Mouse (Mus musculus) gastrocnemius, postnatal 10 days (tissue): Measurements from ENCODE around the gene Atf3. TPM values are rescaled to one million over a fixed set of nuclear protein-coding genes. Genes with fewer than 3 reads are reported as not detected.

Experiments
- DNase-seq: peaks from one replicate; pipeline ENCODE4 v3.0.0; 2021; ENCODE audit warnings: mixed read lengths
- long read RNA-seq, 2 experiments: library from polyadenylated mRNA; stranded (forward); transcript quantifications; one replicate each; pipeline ENCODE4 v2.0.0; 2021
- total RNA-seq, 2 experiments: library from RNA; stranded (reverse); gene quantifications; 2 replicates each; pipeline ENCODE4 v1.2.3; 2021

The Atf3 gene
- total RNA-seq: 10 to 100 TPM in 1 of 2 experiments, 1 to 10 TPM in 1; 5.0 to 13.4 TPM
- long read RNA-seq, experiment 1, transcript Atf3-203 (4 exons, 1,906 nt): minor isoform, 5 of 11 reads
- long read RNA-seq, experiment 1, transcript Atf3-201 (4 exons, 1,984 nt): major isoform, 6 of 11 reads
- long read RNA-seq, experiment 1, partial matches to known transcripts: 0 of 11 reads
- long read RNA-seq, experiment 1, other reads (novel, unspliced or antisense): 0 of 11 reads
- long read RNA-seq, experiment 2, partial matches to known transcripts: 0 of 5 reads
- long read RNA-seq, experiment 2, other reads (novel, unspliced or antisense): 2 of 5 reads

DNA sequence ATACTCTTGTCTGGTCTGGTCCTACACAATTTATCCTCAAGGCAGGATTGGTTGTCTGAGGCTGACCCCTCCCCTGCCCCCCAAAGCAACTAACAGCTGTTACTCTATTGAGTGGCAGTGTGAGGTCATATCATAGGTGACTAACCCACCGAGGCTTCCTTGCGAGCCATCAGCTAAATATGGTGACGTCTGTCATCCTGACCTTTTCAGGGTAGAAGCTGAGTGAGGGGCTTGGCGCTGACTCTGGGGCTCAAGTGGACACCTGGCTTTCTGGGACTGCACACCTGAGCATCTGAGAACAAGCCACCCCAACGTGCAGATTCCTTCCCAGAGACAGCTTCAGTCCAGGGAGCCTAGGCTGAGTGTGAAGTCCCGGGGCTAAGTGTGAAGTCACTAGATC lies at the start of gene Atf3:
Gene Atf3, minus strand, starts transcription at position 101 of the 400 bp plus-strand sequence.
- DNase-seq: no peak

DNA sequence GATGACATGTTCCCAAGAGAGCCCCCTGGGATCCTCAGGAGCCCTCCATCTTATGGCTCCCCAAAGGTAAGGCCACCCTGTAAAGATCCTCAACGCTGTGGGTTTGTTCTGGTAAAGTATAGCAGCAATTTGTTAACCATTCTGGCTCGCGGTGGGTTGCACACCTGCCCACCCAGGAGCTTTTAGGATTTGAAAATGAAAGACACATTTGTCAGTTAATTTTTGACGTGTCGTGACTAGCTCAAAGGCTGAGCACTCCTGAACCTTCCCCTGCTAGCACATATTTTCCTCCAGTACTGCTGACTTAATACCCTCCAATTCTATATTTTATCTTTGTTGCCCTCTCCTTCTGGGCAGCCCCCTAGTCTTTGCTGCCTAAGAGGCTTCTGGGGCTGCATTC lies 49.3 kb upstream of the Atf3 start:
- DNase-seq: no peak

DNA sequence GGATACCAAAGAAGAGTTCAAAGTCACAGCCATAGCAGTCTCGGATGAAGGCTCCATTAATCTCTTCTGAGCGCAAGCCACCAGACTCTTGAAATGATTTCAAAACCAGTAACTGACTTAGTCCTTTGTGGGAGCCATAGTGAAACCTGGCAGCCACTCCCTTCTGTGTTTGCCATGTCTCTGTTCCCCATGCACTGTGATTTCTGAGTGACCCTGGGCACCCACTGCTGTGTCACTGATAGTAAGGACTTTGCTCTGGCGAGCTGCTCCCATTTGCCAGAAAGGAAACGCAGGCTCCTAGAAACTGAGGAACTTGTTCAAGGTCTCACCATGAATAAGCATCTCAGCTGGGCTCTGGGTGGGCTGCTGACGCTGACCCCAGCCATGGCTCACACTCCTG lies 45.6 kb upstream of the Atf3 start:
- DNase-seq: no peak

DNA sequence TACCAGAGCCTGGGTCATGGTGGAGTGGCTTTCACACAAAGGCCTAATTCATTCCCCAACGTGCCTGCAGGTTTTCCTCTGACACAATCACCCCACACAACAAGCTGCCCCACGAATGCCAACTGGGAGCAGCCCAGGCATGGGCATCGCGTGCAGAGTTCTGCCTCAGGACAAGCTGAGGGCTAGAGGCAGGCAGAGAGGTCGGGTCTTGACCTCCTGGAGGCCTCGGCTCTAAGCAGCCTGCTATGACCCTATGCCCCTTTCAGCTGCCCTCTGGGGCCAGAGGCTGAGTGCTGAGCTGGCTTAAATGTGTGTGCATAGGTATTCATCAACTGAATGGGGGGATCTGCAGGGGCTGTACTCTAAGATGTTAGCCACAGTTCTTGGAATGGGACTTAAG lies 44.0 kb upstream of the Atf3 start:
- DNase-seq: no peak

DNA sequence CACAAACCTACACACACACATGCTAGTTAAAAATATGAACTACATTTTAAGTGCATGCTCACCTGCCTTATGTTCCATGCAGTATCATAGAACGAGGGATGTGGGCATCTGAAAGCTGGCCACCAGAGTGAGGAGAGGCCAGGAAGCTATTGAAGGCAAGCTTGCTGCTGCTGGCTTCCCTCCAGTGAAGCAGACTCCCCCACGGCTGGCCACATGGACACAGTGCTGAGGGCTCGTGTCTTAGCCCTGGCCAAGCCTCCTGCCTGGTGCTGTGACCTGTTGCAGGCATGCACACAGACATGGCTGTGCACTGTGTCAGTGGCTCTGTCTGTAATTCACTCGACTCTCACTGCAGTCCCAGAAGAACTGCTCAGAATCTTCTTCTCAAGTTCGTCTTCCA lies 41.8 kb upstream of the Atf3 start:
- no peak for DNase-seq

DNA sequence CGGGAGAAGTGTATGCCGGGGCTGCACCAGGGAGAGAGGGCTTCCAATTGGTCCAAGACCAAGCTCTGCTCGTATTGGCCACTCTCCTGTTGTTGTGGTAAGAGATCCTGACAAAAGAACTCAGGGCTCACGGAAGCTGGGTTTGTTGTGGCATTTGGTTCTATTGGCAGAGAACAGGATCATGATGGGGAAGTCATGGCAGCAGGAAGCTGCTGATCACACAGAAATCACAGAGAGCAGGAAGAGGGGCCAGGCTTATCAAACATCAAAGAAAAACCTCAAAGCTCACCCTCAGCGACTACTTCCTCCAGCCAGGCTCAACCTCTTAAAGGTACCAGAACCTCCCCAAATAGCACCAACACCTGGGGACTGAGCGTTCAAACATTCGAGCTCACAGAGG lies 41.3 kb upstream of the Atf3 start:
- DNase-seq: no peak

DNA sequence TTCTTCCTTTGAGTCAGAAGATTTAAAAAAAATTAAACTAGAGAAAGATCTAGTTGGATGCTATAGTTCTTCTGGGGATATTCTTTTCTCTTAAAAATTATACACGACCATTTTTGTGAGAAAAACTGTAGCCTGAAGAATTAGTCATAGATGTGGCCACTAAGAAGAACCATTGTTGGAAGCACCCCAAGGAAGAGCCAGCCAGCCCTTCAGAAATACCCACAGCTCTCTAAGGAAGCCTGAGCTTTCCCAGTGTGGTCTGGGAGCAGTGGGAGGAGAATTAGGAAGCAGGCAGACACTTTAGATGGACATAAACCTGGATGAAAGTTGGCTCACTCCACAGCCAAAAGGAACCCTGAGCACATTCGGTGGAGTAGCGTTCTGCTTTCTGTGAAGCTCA lies 40.7 kb upstream of the Atf3 start:
- no peak for DNase-seq

DNA sequence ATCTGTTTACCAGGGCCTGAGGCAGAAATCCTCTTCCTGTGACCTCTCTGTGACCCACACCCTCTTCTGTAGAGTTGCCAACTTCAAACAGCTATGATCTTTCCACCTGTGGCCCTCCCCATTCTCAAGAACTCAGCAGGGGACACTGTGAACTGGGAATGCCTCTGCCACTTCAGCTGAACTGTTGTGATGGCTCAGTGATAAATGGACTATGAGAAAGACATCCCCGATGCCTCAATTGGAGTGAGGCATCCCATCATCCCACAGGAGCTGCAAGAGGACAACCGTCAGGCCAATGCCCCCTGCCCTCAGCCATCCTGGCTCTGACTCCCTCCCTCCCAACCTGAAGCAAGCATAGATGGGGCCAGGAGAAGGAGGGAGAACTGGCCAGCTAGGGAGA lies 40.1 kb upstream of the Atf3 start:
- no peak for DNase-seq

DNA sequence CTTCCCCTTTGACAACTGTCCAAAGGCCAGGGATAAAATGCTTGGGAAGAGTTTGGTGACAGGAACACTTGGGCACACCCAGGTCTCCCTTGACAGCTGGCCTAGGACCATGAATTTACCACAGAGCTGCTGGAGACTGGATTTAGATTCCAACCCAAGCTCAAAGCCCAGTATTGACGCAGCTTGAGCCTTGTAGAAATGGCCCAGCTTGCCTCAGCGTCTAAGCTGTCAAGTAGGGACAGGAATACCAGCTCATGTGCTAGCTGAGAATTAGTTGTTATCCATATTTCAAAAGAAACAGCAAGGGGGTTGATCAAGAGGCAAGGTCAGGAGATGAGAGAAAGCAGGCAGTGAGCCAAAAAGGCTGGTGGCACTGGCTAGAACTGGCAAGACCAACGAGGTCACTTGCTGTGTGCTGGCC lies 39.5 kb upstream of the Atf3 start:
- DNase-seq: no peak

DNA sequence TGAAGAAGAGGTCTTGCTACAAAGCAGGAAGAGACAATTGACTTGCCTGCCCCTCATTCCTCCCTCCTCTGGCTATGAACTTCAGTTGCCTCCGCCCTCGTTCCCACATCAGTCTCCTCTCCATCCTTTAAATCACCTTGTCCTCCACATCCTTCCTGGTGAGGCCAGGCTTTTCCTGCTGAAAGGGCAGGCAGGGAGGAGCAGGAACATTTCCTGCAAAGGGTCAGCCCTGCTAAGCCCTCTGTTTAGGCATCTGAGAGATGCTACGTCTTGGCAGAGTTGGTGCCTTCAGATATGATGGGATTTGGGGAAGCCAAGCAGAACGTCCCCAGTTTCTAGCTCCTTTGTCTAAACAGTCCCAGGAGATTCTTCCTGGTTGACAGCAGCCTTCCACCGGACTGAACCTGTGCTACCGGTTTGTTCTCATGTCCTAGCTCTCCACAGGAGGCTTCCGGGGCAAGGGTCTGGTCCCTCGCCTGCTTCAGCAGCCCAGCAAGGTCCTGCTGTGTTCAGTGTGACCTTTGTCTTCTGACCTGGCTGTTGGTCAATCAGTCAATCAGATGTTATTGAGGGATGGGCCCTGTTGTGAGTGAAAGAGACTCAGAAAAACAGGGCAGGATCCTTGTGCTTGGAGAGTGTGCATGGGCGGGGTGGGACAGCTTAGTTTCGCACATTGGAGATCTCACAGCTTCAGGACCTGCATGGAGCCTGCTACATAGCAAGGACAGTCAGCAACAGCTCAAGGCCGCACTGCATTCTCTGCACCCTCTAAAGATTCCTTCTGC lies 38.9 kb upstream of the Atf3 start:
- DNase-seq: no peak

DNA sequence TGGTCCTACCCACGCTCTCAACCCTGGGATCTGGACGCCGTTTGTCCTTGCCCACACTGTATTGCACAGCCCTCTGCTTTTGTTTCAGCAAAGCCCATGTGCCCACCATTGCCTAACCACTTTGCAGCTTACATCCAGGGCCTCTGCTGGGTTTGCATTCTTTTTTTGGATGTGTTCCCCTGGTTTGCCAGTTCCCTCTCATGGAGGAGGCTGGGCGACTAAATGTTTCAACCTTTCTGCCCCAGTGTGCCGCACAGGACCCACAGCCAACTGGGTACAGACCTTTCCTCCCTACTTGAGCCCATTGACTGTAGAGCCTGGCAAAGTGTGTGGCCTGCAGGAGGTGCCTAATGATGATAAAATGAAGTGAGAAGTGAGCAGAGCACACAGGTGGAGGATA lies 38.3 kb upstream of the Atf3 start:
- no peak for DNase-seq

DNA sequence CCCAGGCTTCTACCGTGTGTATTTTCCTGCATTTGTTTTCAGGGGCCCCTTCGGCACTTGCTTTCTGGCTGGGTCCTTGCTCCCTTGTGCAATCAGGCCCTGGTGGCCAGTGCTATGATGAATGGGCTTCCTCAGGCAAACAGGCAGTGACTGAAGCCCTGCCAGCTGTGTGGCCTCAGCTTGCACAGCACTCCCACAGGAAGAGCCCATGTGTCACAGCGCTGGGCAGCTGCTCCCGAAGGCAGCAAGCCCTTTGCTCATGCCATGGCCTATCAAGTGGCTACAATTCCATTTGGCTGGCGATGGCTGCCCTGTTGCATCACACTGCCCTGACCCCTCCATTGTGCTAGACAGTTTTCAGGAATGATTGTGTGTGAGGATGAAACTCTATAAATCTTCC lies 36.6 kb upstream of the Atf3 start:
- DNase-seq: peak; percentile 36

DNA sequence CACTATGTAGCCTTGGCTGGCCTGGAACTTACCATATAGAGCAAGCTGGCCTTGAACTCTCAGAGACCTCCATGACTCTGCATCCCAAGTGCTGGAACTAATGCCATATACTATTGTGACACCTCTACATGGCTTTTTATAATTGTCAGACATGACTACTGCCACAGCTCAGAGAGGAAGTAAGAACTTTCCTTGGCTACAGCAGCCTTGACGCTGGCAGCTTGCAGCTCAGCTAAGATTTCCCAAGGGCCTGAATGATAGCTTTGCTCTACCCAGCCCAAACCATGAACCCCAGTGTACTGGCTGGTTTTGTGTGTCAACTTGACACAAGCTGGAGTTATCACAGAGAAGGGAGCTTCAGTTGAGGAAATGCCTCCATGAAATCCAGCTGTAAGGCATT lies 35.8 kb upstream of the Atf3 start:
- DNase-seq: no peak

DNA sequence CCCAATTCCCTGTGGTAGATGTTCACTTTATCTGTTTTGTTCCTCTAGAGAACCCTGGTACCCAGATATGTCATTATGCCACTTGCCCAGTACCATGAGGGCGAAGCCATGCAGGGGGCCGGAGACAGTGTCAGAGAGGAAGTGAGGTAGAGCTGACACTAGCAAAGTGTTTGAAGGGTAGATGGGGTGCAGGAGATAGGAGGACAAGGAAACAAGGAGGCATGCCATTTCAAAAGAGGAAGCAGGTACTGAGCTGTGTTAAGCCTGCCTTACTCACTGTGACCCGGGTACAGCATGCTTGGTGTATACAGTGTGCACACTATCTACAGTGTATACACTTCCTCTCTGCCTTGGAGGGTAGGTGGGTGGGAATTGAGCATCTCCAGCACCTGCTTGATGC lies 32.1 kb upstream of the Atf3 start:
- DNase-seq: no peak

DNA sequence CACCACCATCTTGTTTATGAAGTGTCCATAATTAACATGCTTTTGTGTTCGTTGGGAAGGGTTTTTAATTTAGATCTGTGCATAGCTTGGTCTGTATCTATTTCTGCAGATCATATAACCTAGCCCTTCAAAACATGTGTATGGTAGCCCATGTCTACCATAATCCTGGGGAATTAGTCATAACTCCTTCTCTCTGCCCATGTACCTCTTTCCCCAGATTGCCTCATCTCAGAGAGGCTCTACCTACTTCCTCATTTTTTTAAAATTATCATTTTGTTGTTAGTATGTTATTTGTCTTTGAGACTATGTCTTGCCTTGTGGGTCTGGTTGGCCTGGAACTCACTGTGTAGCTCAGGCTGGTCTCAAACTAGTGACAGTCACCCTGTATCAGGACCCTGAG lies 30.6 kb upstream of the Atf3 start:
- no peak for DNase-seq

DNA sequence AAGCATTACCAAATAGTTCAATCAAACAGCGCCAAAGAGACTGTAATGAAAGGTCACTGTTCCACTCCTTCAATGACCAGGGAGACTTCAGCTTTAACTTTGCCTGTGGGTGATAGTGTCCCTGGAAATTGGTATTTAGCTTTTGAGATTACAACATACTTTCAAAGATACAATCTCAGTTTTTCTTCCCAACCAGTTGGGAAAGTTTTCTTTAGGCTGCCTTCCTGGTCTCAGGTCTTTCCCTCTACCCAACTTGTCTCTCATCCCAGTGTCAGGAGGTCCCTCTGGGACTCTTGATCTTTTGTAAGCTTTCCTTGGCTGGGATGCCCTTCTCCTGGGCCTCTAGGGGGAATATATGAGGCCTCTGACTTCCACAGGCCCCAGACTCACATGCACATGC lies 29.7 kb upstream of the Atf3 start:
- DNase-seq: no peak

DNA sequence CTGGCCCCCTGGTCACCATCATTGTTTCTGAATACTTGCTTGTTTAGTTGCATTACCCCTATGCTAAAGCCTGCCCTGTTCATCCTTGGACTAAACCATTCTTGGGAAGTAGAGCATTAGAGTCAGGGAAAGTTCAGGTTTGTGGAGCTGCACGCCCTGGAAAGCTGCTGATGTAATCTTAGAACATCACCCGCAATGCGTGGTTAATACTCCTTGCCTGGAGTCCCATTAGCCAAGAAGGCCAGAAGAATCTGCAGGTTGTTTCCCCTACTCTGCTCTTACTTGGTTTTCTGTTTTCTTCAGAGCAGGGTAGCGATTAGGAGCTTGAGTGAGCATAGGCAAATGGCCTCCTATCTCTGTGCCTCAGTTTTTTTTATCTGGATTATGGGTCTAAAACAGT lies 26.0 kb upstream of the Atf3 start:
- DNase-seq: no peak

DNA sequence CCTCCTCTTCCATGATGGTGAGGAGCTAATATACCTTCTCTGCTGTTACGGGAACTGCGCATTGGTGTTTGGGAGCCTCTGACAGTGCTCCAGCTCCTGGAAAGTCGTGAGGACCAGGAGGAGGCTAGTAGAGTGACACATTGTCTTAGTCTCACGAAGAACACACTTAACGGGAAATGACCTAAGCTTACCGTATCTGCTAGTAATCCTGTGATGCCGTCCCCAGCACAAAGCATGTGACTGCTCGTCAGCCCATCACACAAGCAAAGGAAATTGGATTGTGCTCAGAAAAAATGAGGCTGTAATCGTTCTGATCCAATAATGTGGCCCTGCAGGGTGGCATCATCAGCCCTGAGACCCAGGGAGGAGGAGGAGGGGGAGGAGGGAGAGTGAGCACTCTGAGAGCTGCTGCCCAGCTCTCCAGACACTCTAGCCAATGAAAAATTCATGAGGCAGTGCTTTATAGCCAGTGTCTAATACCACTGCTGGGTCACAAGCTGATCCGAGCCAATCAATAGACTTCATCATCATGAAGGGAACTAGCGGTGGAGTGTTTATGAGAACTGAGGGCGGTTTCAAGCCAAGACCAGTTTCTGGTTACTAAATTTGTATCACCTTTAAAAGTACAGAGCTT lies 24.3 kb upstream of the Atf3 start:
- DNase-seq: no peak

DNA sequence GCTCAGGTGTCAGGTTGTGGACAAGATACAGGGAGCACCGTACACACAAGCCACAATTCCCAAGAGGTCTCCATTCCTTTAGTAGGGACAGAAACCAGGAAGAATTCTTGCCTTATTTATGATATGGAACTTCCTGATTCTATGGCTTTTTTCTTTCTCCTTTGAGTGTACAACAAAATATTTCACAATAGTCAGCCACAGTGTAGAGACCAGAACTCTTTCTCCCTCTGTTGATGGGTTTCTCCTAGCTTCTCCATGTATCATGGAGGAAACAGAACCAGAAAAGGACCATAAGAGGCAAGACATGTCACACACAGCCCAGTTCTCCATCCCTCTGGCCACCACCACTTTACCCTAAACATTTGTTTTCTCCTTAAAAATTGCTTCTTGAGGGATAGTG lies 23.7 kb upstream of the Atf3 start:
- no peak for DNase-seq

DNA sequence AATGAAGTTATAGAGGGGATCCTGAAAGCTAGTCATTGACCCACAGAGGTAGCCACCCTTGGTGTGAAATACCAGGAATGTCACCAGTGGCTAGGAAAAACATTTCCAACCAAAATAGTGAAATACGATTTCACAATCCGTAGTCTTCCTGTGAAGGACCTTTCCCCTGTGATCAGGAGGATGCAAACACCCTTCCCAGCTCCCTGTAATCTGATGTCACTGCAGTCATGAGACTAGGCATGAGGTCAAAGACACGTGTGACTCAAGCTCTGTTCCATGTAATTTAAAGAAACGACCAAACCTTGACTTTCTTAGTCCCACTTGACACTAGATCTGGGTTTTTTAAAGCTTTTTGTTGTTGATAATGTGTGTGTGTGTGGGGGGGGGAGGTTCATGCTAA lies 21.8 kb upstream of the Atf3 start:
- no peak for DNase-seq

DNA sequence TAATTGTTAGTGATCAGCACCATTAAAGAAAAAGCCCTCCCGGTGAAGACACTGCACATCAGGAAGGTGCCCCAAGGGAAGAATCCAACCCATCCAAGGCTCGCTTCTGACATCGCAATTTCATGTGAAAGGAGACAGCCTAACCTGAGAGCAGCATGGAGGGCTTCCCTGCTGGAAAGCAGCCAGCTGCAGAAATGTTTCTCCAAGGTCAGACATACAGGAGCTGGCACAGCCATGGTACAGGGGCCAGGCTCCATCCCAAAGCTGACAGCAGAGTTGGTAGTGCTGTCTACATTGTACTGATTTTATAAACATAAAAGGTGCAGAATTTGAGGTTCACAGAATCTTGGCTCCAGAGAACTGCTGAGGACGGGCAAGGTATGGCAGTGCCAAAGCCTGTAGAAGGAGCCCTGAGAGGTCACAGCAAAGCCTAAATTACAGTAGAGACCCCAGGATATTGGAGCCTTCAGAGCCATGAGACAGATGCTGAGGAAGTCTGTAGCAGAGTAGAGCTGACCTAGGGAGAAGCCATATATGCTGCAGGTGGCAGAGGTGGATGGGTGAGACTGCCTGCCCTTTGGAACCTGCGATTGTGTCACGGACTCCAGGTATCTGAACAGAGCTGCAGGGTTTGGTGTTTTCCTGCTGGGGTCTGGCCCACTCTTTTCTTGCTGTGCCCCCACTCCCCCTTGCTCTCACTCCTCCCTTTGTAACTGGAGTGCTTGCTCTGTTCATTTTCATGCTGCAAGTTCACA lies 18.1 kb upstream of the Atf3 start:
- DNase-seq: no peak

DNA sequence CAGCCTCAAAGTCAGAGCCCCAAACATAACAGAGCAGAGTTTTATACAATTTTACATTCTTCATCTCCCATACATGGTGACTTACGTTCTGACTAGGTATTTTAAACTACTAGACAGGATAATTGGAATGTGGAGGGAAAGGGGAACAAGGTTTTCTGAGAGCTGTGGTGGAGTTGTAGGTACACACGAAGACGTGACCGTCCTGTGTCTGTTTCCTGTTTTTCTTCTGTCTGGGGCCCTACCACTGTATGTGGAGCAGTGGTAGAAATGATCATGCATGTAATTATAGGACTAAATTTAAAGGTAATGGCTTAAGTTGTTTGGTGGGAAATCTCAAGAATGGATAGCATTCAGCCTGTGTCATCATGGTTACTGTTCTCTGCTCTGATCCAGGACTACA lies 17.0 kb upstream of the Atf3 start:
- DNase-seq: no peak

DNA sequence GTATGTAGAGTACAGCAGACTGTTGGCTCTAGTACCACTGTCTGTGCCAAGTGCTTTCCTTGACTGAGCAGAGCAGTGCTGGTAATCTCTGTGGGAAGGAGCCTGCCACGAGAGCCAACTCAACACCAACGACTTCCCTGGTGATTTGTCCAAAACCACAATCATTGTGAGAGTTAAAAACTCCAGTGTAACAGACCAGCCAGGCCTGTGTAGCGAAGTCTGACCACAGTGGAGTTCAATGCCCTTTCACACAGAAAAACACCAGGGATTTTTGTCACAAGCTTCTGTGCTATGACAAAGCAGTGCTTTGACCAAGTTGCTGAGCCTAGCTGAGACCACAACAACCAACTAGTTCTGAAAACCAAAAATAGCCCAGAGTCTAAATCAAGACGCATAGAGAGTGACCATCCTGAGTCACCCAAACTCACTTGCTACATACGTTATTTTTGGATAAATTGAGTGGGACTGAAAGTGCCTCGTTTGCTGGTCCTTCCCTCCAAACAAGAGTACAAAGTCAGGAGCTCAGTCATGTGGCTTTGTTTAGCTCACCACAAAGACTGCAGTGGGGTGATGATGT lies 12.6 kb upstream of the Atf3 start:
- no peak for DNase-seq
